Mouse (Mus musculus) embryonic facial prominence, embryonic 15.5 days (tissue): ENCODE data around the gene Gm20388. TPM values are rescaled to one million over a fixed set of nuclear protein-coding genes. Genes with fewer than 3 reads are reported as not detected.

Source experiments
- ATAC-seq: fragments of 200-750 bp; cut with Nextera tagmentation; 2 replicates; pipeline ENCODE4 v1.8.0; 2017; ENCODE audit warnings: low read depth, moderate TSS enrichment; ENCODE audit not compliant: insufficient number of reproducible peaks, low FRiP score, low TSS enrichment
- H3K27ac ChIP-seq: fragments of 300-500 bp; sonication (generic); replicated peaks from 2 replicates; pipeline ENCODE4 v1.5.1; 2015; ENCODE audit warnings: mild to moderate bottlenecking, inconsistent platforms
- H3K27me3 ChIP-seq: fragments of 300-500 bp; sonication (generic); 2 replicates; pipeline ENCODE4 v1.6.1; 2015; ENCODE audit warnings: inconsistent platforms
- H3K36me3 ChIP-seq: fragments of 300-500 bp; sonication (generic); 2 replicates; pipeline ENCODE4 v1.6.1; 2015; ENCODE audit warnings: mild to moderate bottlenecking, inconsistent platforms
- H3K4me1 ChIP-seq: fragments of 300-500 bp; sonication (generic); 2 replicates; pipeline ENCODE4 v1.6.1; 2015; ENCODE audit warnings: inconsistent platforms
- H3K4me2 ChIP-seq: fragments of 300-500 bp; sonication (generic); replicated peaks from 2 replicates; pipeline ENCODE4 v1.6.1; 2015; ENCODE audit warnings: mild to moderate bottlenecking, inconsistent platforms
- H3K4me3 ChIP-seq: fragments of 300-500 bp; sonication (generic); replicated peaks from 2 replicates; pipeline ENCODE4 v1.5.1; 2015; ENCODE audit warnings: mild to moderate bottlenecking, inconsistent platforms
- H3K9ac ChIP-seq: fragments of 300-500 bp; sonication (generic); 2 replicates; pipeline ENCODE4 v1.6.1; 2015; ENCODE audit warnings: inconsistent platforms
- H3K9me3 ChIP-seq: fragments of 300-500 bp; sonication (generic); replicated peaks from 2 replicates; pipeline ENCODE4 v1.6.1; 2016; ENCODE audit warnings: inconsistent platforms
- WGBS: fragments of 180-500 bp; shearing (Covaris S2); methylation state at CpG from one replicate; pipeline ENCODE4 v1.1.7; 2015; 5-methylcytosine and 5-hydroxymethylcytosine counted together
- polyA plus RNA-seq: library from polyadenylated mRNA; unstranded; fragments of >200 nt; fragmentation: Nextera tagmentation; extraction: Ambion mirVana; gene quantifications from 2 replicates; pipeline ENCODE4 v1.2.1, GENCODE M21; 2015

Gene Gm20388
- polyA plus RNA-seq, 1 experiment from 2014 or later = 8.0 TPM

GRCm38 (mm10) chr8:122855123-122855522 lies 2944.5 kb downstream of the Gm20388 start:
- Histone ChIP-seq H3K9me3 (no peaks in the 10 kb centered on the region), H3K9ac (no peak overlapping the region), H3K27ac (no peak overlapping the region), H3K4me3 (no peak overlapping the region), H3K4me2 (no peak overlapping the region), H3K36me3 (no peaks in the 10 kb centered on the region), H3K4me1 (peaks cover 20% of the 10 kb centered on the region), H3K27me3 (no peaks in the 10 kb centered on the region)
- 70% methylated on average over 4 of the region's 4 CpGs for WGBS
- ATAC-seq = no peak

- H3K4me1 ChIP-seq = peaks cover 19% of the 10 kb centered on the region
- H3K9ac ChIP-seq = no peak overlapping the region
- no peak overlapping the region for H3K27ac ChIP-seq
- no peaks in the 10 kb centered on the region for H3K36me3 ChIP-seq
- no peaks in the 10 kb centered on the region for H3K9me3 ChIP-seq
- WGBS = 76% methylated on average over 8 of the region's 8 CpGs
- H3K27me3 ChIP-seq = no peaks in the 10 kb centered on the region
- no peak for ATAC-seq
- no peak overlapping the region for H3K4me3 ChIP-seq
- no peak overlapping the region for H3K4me2 ChIP-seq
Measured at GRCm38 (mm10) chr8:122856288-122856687, 2945.6 kb downstream of the Gm20388 start.

- Histone ChIP-seq H3K27ac (no peak overlapping the region), H3K4me2 (no peak overlapping the region), H3K27me3 (no peaks in the 10 kb centered on the region), H3K9me3 (no peaks in the 10 kb centered on the region), H3K4me3 (no peak overlapping the region), H3K36me3 (no peaks in the 10 kb centered on the region), H3K4me1 (0 out of 2 replicates have a peak, but pooled peaks cover 1% of the 10 kb centered on the region), H3K9ac (no peak overlapping the region)
- no peak for ATAC-seq
- WGBS = 59% methylated on average over 13 of the region's 13 CpGs
Measured at GRCm38 (mm10) chr8:122859843-122860242, 2949.2 kb downstream of the Gm20388 start.

- Histone ChIP-seq H3K27me3 (no peaks in the 10 kb centered on the region), H3K9ac (no peak overlapping the region), H3K4me3 (peak overlapping the region; percentile 17; the same call in 1 of the 2 replicates), H3K9me3 (peaks cover 13% of the 10 kb centered on the region; the same call in 1 of the 2 replicates), H3K4me1 (0 out of 2 replicates have a peak, but pooled peaks cover 8% of the 10 kb centered on the region), H3K4me2 (peak overlapping the region; percentile 44), H3K27ac (no peak overlapping the region), H3K36me3 (no peaks in the 10 kb centered on the region)
- ATAC-seq = no peak
- 54% methylated on average over 26 of the region's 26 CpGs for WGBS
Measured at GRCm38 (mm10) chr8:122864719-122865129, 2954.1 kb downstream of the Gm20388 start.

GRCm38 (mm10) chr8:122865441-122865840 lies 2954.8 kb downstream of the Gm20388 start:
- Histone ChIP-seq H3K27ac (no peak overlapping the region), H3K4me2 (peak overlapping the region; percentile 44), H3K4me1 (peaks cover 12% of the 10 kb centered on the region), H3K9me3 (peaks cover 13% of the 10 kb centered on the region; the same call in 1 of the 2 replicates), H3K9ac (no peak overlapping the region), H3K36me3 (no peaks in the 10 kb centered on the region), H3K4me3 (peak overlapping the region; percentile 17; the same call in 1 of the 2 replicates), H3K27me3 (no peaks in the 10 kb centered on the region)
- ATAC-seq = no peak
- WGBS = 57% methylated on average over 10 of the region's 10 CpGs

GRCm38 (mm10) chr8:122866231-122866630 lies 2955.6 kb downstream of the Gm20388 start:
- Histone ChIP-seq H3K27me3 (no peaks in the 10 kb centered on the region), H3K36me3 (no peaks in the 10 kb centered on the region), H3K4me3 (no peak overlapping the region), H3K9ac (no peak overlapping the region), H3K4me2 (no peak overlapping the region), H3K9me3 (peaks cover 13% of the 10 kb centered on the region; the same call in 1 of the 2 replicates), H3K4me1 (peaks cover 15% of the 10 kb centered on the region), H3K27ac (no peak overlapping the region)
- no peak for ATAC-seq
- 80% methylated on average over 8 of the region's 8 CpGs for WGBS

- no peak overlapping the region for H3K9ac ChIP-seq
- H3K9me3 ChIP-seq = peaks cover 13% of the 10 kb centered on the region; the same call in 1 of the 2 replicates
- no peak overlapping the region for H3K4me3 ChIP-seq
- WGBS = 83% methylated on average over 6 of the region's 6 CpGs
- H3K27ac ChIP-seq = no peak overlapping the region
- no peaks in the 10 kb centered on the region for H3K27me3 ChIP-seq
- H3K4me2 ChIP-seq = no peak overlapping the region
- peaks cover 15% of the 10 kb centered on the region for H3K4me1 ChIP-seq
- no peaks in the 10 kb centered on the region for H3K36me3 ChIP-seq
- no peak for ATAC-seq
Measured at GRCm38 (mm10) chr8:122867982-122868381, 2957.3 kb downstream of the Gm20388 start.

GRCm38 (mm10) chr8:122870377-122870863 lies 2959.8 kb downstream of the Gm20388 start:
- ATAC-seq = no peak
- Histone ChIP-seq H3K27ac (no peak overlapping the region), H3K4me1 (peaks cover 12% of the 10 kb centered on the region), H3K4me2 (peak overlapping the region; percentile 47), H3K9ac (no peak overlapping the region), H3K9me3 (peaks cover 8% of the 10 kb centered on the region; the same call in 1 of the 2 replicates), H3K4me3 (peak overlapping the region; percentile 27), H3K27me3 (no peaks in the 10 kb centered on the region), H3K36me3 (no peaks in the 10 kb centered on the region)
- 17% methylated on average over 31 of the region's 31 CpGs for WGBS

- WGBS = 59% methylated on average over 9 of the region's 9 CpGs
- ATAC-seq = no peak
Measured at GRCm38 (mm10) chr8:122871663-122872062, 2961.0 kb downstream of the Gm20388 start.

GRCm38 (mm10) chr8:122873171-122873570 lies 2962.5 kb downstream of the Gm20388 start:
- Histone ChIP-seq H3K9ac (no peak overlapping the region), H3K27ac (no peak overlapping the region), H3K9me3 (no peaks in the 10 kb centered on the region), H3K4me3 (no peak overlapping the region), H3K4me2 (no peak overlapping the region), H3K27me3 (no peaks in the 10 kb centered on the region), H3K36me3 (no peaks in the 10 kb centered on the region), H3K4me1 (peaks cover 12% of the 10 kb centered on the region)
- no peak for ATAC-seq
- WGBS = 56% methylated on average over 6 of the region's 6 CpGs

More at GRCm38 (mm10) chr8:122871663-122872062, 2961.0 kb downstream of the Gm20388 start:
- Histone ChIP-seq H3K4me2 (no peak overlapping the region), H3K36me3 (no peaks in the 10 kb centered on the region), H3K9me3 (no peaks in the 10 kb centered on the region), H3K27ac (no peak overlapping the region), H3K4me3 (no peak overlapping the region), H3K27me3 (no peaks in the 10 kb centered on the region), H3K9ac (no peak overlapping the region), H3K4me1 (peaks cover 12% of the 10 kb centered on the region)

GRCm38 (mm10) chr8:122875186-122875585 lies 2964.5 kb downstream of the Gm20388 start:
- Histone ChIP-seq H3K27ac (no peak overlapping the region), H3K9ac (no peak overlapping the region), H3K36me3 (no peaks in the 10 kb centered on the region), H3K9me3 (no peaks in the 10 kb centered on the region), H3K4me3 (no peak overlapping the region), H3K4me2 (no peak overlapping the region), H3K4me1 (peaks cover 10% of the 10 kb centered on the region), H3K27me3 (no peaks in the 10 kb centered on the region)
- no peak for ATAC-seq
- 53% methylated on average over 5 of the region's 5 CpGs for WGBS

- 78% methylated on average over 3 of the region's 3 CpGs for WGBS
Measured at GRCm38 (mm10) chr8:122878231-122878630, 2967.6 kb downstream of the Gm20388 start.

More at GRCm38 (mm10) chr8:122878231-122878630, 2967.6 kb downstream of the Gm20388 start:
- Histone ChIP-seq H3K4me1 (peaks cover 5% of the 10 kb centered on the region; the same call in 1 of the 2 replicates), H3K27ac (no peak overlapping the region), H3K36me3 (peaks cover 20% of the 10 kb centered on the region), H3K27me3 (no peaks in the 10 kb centered on the region), H3K4me3 (no peak overlapping the region), H3K9me3 (no peaks in the 10 kb centered on the region), H3K4me2 (no peak overlapping the region), H3K9ac (no peak overlapping the region)
- no peak for ATAC-seq
